Comparison of ENCODE assay signal across 12 mouse cellular contexts in genomic region chr5:134332743-134333142, GRCm38 (mm10). TPM values are rescaled to one million over a fixed set of nuclear protein-coding genes. Genes with fewer than 3 reads are reported as not detected.
DNase-seq lines count a peak whose midpoint lies in the region; ATAC-seq lines count a peak whose summit lies in the region.
"Had no signal": no experiment of that assay in that cellular context is flagged by ENCODE, and none has a peak within 500 bp of the region (broad histone marks: within the 10 kb centered on the region; RNA-seq: fewer than 3 reads in every experiment).

No protein-coding gene starts in this region.

- H3K4me1 ChIP-seq in heart, embryonic 16.5 days (ENCODE audit: control insufficient read depth, insufficient read depth, low read length) = no peaks in the 10 kb centered on the region
- 0 out of 2 replicates have a peak, but pooled peaks cover 3% of the 10 kb centered on the region for H3K4me1 ChIP-seq in kidney, embryonic 16.5 days (ENCODE audit: insufficient read depth, low read length)
- no peaks in the 10 kb centered on the region for H3K4me1 ChIP-seq in stomach, embryonic 16.5 days (ENCODE audit: control insufficient read depth, insufficient read depth, low read length)

- no peaks in the 10 kb centered on the region for H3K9me3 ChIP-seq in heart, embryonic 16.5 days (replicated peaks; ENCODE audit: control insufficient read depth, low read length)
- H3K9me3 ChIP-seq in kidney, embryonic 16.5 days (ENCODE audit: low read length) = no peaks in the 10 kb centered on the region
- H3K9me3 ChIP-seq in stomach, embryonic 16.5 days (replicated peaks; ENCODE audit: control insufficient read depth, low read length) = no peaks in the 10 kb centered on the region
- H3K9me3 ChIP-seq: forebrain, embryonic 15.5 days; G1E; neural tube, embryonic 13.5 days had no signal

- no peaks in the 10 kb centered on the region for H3K36me3 ChIP-seq in heart, embryonic 16.5 days (ENCODE audit: control insufficient read depth, insufficient read depth)
- no peaks in the 10 kb centered on the region for H3K36me3 ChIP-seq in kidney, embryonic 16.5 days (ENCODE audit: insufficient read depth, low read length)
- H3K36me3 ChIP-seq in stomach, embryonic 16.5 days (ENCODE audit: control insufficient read depth, insufficient read depth, low read length) = no peaks in the 10 kb centered on the region
- H3K36me3 ChIP-seq: forebrain, embryonic 15.5 days; G1E; neural tube, embryonic 13.5 days had no signal

- intact Hi-C loops in gastrocnemius, postnatal 36 days (cut with DNase I) = loop anchor here (10.0 kb wide), 1 partner anchor 128 kb away; no protein-coding TSS in a partner anchor

- peak overlapping the region; percentile 39; the same call in 1 of the 2 replicates for H3K27ac ChIP-seq in heart, embryonic 16.5 days (ENCODE audit: low read length)
- H3K27ac ChIP-seq in kidney, embryonic 16.5 days (ENCODE audit: low read length) = peak overlapping the region; percentile 69
- peak overlapping the region; percentile 79 for H3K27ac ChIP-seq in stomach, embryonic 16.5 days (ENCODE audit: low read length)
- H3K27ac ChIP-seq: forebrain, embryonic 15.5 days; liver, embryonic 14.5 days; neural tube, embryonic 13.5 days had no signal

- H3K4me2 ChIP-seq in heart, embryonic 16.5 days (ENCODE audit: low read depth, low read length) = no peak overlapping the region
- H3K4me2 ChIP-seq in kidney, embryonic 16.5 days (replicated peaks; ENCODE audit: low read depth, low read length) = no peak overlapping the region
- H3K4me2 ChIP-seq in stomach, embryonic 16.5 days (ENCODE audit: low read depth, low read length) = peak overlapping the region; percentile 24; the same call in 1 of the 2 replicates
- H3K4me2 ChIP-seq: forebrain, embryonic 15.5 days; neural tube, embryonic 13.5 days had no signal

- WGBS in heart, embryonic 16.5 days = 67% methylated on average over 8 of the region's 8 CpGs
- WGBS in kidney, embryonic 16.5 days = 32% methylated on average over 8 of the region's 8 CpGs
- WGBS in stomach, embryonic 16.5 days = 37% methylated on average over 8 of the region's 8 CpGs

- H3K27me3 ChIP-seq in heart, embryonic 16.5 days (ENCODE audit: control insufficient read depth, insufficient read depth, low read length) = no peaks in the 10 kb centered on the region
- no peaks in the 10 kb centered on the region for H3K27me3 ChIP-seq in kidney, embryonic 16.5 days (ENCODE audit: insufficient read depth, low read length)
- H3K27me3 ChIP-seq in stomach, embryonic 16.5 days (ENCODE audit: control insufficient read depth, insufficient read depth, low read length) = no peaks in the 10 kb centered on the region
- H3K27me3 ChIP-seq: forebrain, embryonic 15.5 days; neural tube, embryonic 13.5 days had no signal

- no peak overlapping the region for H3K9ac ChIP-seq in heart, embryonic 16.5 days (ENCODE audit: low read length)
- H3K9ac ChIP-seq in kidney, embryonic 16.5 days (replicated peaks; ENCODE audit: low read length) = no peak overlapping the region; the same call in 1 of the 2 replicates
- no peak overlapping the region for H3K9ac ChIP-seq in stomach, embryonic 16.5 days (ENCODE audit: low read length)
- H3K9ac ChIP-seq: forebrain, embryonic 15.5 days; liver, embryonic 14.5 days; neural tube, embryonic 13.5 days had no signal

- no peak for DNase-seq in heart, adult 11 months
- DNase-seq in T-cell, adult 2 months (ENCODE audit: low spot score) = peak; percentile 69
- DNase-seq in gastrocnemius, postnatal 36 days = no peak
- DNase-seq in retina, postnatal 1 day = no peak
- no peak for DNase-seq in adrenal gland, adult (ENCODE audit: inconsistent age in 2 of 2, low spot score in 1 of 2)

- H3K4me3 ChIP-seq in heart, embryonic 16.5 days (ENCODE audit: low read length) = no peak overlapping the region
- no peak overlapping the region for H3K4me3 ChIP-seq in kidney, embryonic 16.5 days (ENCODE audit: low read length)
- no peak overlapping the region for H3K4me3 ChIP-seq in stomach, embryonic 16.5 days (replicated peaks; ENCODE audit: low read length)
- H3K4me3 ChIP-seq: forebrain, embryonic 15.5 days; neural tube, embryonic 13.5 days had no signal

- peak; percentile 57 for ATAC-seq in heart, embryonic 16.5 days (replicated peaks; ENCODE audit: extremely low read depth, insufficient read depth, low FRiP score)
- peak; percentile 15; the same call in 1 of the 2 replicates for ATAC-seq in kidney, embryonic 16.5 days (ENCODE audit: low FRiP score, low TSS enrichment)
- ATAC-seq in stomach, embryonic 16.5 days (ENCODE audit: insufficient read depth, low FRiP score) = peak; percentile 71
- ATAC-seq: forebrain, embryonic 15.5 days had no signal

RNA-seq across cellular contexts. Expression of gene Gtf2i, which starts 18.2 kb away (rescaled TPM):
- 116 and 132 TPM in 2 replicates for polyA plus RNA-seq in heart, embryonic 16.5 days (2015; fragmentation: Nextera tagmentation; extraction: Ambion mirVana)
- polyA plus RNA-seq in kidney, embryonic 16.5 days (2015; fragmentation: Nextera tagmentation; extraction: Ambion mirVana) = 179 and 192 TPM in 2 replicates
- 138 and 141 TPM in 2 replicates for polyA plus RNA-seq in stomach, embryonic 16.5 days (2015; fragmentation: Nextera tagmentation; extraction: Ambion mirVana)
- total RNA-seq in gastrocnemius, postnatal 36 days (2021) = 10 to 100 TPM; 95.3 to 98.5 TPM

Comparison
In these comparisons a context has a peak if more than half of its experiments do, and no peak if none do; other contexts are left out.
1. ATAC-seq: peak in every context shown above with its lines; median percentile 71 in stomach, embryonic 16.5 days; 57 in heart, embryonic 16.5 days; 15 in kidney, embryonic 16.5 days.